Mouse (Mus musculus) ES-E14 (cell line): ENCODE measurements at regions not wholly inside any gene's neighbourhood (a gene's known extent, or its start where the extent isn't known, plus 50 kb on each side); places are given as distances from the start of the nearest gene placed in this dataset.

Experiments used
- CHD2 ChIP-seq: IDR thresholded peaks from 2 replicates; pipeline ENCODE4 v1.6.1; 2014; ENCODE audit warnings: mild to moderate bottlenecking, low read depth, low read length, inconsistent platforms
- MAFK ChIP-seq: IDR thresholded peaks from 2 replicates; pipeline ENCODE4 v1.6.1; 2014; ENCODE audit warnings: mild to moderate bottlenecking, low read depth, low read length, inconsistent platforms; ENCODE audit not compliant: insufficient read depth
- ZNF384 ChIP-seq: IDR thresholded peaks from 2 replicates; pipeline ENCODE4 v1.6.1; 2012; ENCODE audit warnings: low read depth, low read length, inconsistent platforms

DNA sequence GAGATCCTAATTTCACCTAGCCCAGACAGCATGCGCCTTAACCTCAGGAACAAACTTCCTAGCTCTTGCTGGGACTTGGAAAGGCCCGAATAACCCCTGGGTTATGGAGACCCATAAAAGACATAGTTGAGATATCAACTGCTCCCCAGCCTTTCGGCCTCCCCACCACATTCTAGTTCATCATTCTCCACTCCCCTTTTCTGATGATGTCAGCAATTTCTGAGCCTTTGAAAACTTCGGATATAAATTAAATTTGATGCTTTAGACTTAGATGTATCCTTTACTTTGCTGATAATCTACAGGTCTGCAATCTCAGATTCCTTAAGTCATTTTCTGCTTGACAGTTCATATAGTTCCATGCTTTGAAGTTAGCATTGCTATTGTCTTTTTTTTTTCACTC, 149.3 kb downstream of the Cysltr2 start:
- TF ChIP-seq CHD2 (no peak), ZNF384 (no peak), MAFK (peak; percentile 83)
